In genomic region chr4:107217574-107217973, GRCm38 (mm10) we compare ENCODE assay signal across 15 mouse cellular contexts. TPM values are rescaled to one million over a fixed set of nuclear protein-coding genes. Genes with fewer than 3 reads are reported as not detected.
DNase-seq lines count a peak whose midpoint lies in the region; ATAC-seq and TF ChIP-seq lines count a peak whose summit lies in the region.
"Had no signal": no experiment of that assay in that cellular context is flagged by ENCODE, and none has a peak within 500 bp of the region (broad histone marks: within the 10 kb centered on the region; RNA-seq: fewer than 3 reads in every experiment).

No protein-coding gene starts in this region.

- H3K4me3 ChIP-seq in liver, embryonic 16.5 days (ENCODE audit: low read depth, low read length) = no peak overlapping the region
- no peak overlapping the region for H3K4me3 ChIP-seq in midbrain, postnatal 0 days (ENCODE audit: low read depth, low read length)

- WGBS in liver, embryonic 16.5 days (ENCODE audit: insufficient replicate concordance) = 23% methylated on average over 9 of the region's 9 CpGs
- WGBS in midbrain, postnatal 0 days = 86% methylated on average over 9 of the region's 9 CpGs

- peak; percentile 18 for DNase-seq in adrenal gland, adult 8-10 months
- DNase-seq in adrenal gland, adult 18-20 months (ENCODE audit: low spot score in 2 of 2) = no peak
- peak; percentile 69 for DNase-seq in spleen, adult 12 weeks (ENCODE audit: low spot score)
- DNase-seq in spleen, adult 18-20 months = no peak
- no peak for DNase-seq in midbrain, postnatal 0 days (ENCODE audit: low spot score)
- DNase-seq in urinary bladder, postnatal 10 days (ENCODE audit: low spot score) = no peak
- no peak for DNase-seq in natural killer cell, adult 2 months (ENCODE audit: low spot score in 2 of 2)
- DNase-seq: layer of hippocampus, postnatal 36 days; thymus, postnatal 36 days had no signal

- peak overlapping the region; percentile 75 for H3K27ac ChIP-seq in liver, embryonic 16.5 days (ENCODE audit: low read length)
- no peak overlapping the region for H3K27ac ChIP-seq in midbrain, postnatal 0 days (ENCODE audit: low read depth, low read length)

- H3K36me3 ChIP-seq in liver, embryonic 16.5 days (ENCODE audit: control insufficient read depth, insufficient read depth) = no peaks in the 10 kb centered on the region
- no peaks in the 10 kb centered on the region for H3K36me3 ChIP-seq in midbrain, postnatal 0 days (ENCODE audit: insufficient read depth, low read length)

- H3K4me1 ChIP-seq in liver, embryonic 16.5 days (ENCODE audit: control insufficient read depth, low read depth, low read length) = peaks cover 29% of the 10 kb centered on the region
- no peaks in the 10 kb centered on the region for H3K4me1 ChIP-seq in midbrain, postnatal 0 days (ENCODE audit: insufficient read depth, low read length)

- H3K9me3 ChIP-seq in liver, embryonic 16.5 days (replicated peaks; ENCODE audit: control insufficient read depth, low read length) = no peaks in the 10 kb centered on the region
- no peaks in the 10 kb centered on the region for H3K9me3 ChIP-seq in midbrain, postnatal 0 days (ENCODE audit: low read length)

- TF ChIP-seq CTCF in midbrain, postnatal 0 days (IDR thresholded peaks at IDR 0.05) = no peak

- peak; percentile 99 for ATAC-seq in liver, embryonic 16.5 days (ENCODE audit: low read depth)
- ATAC-seq in midbrain, postnatal 0 days (ENCODE audit: low FRiP score) = no peak

- H3K4me2 ChIP-seq in liver, embryonic 16.5 days (ENCODE audit: low read depth, low read length) = peak overlapping the region; percentile 42
- H3K4me2 ChIP-seq in midbrain, postnatal 0 days (ENCODE audit: low read depth, low read length, poor library complexity, severe bottlenecking) = no peak overlapping the region

- no peaks in the 10 kb centered on the region; the same call in 1 of the 2 replicates for H3K27me3 ChIP-seq in liver, embryonic 16.5 days (ENCODE audit: control insufficient read depth, insufficient read depth, low read depth, low read length)
- H3K27me3 ChIP-seq in midbrain, postnatal 0 days (ENCODE audit: insufficient read depth, low read length) = no peaks in the 10 kb centered on the region

- H3K9ac ChIP-seq in liver, embryonic 16.5 days (ENCODE audit: low read depth, low read length) = peak overlapping the region; percentile 47
- no peak overlapping the region for H3K9ac ChIP-seq in midbrain, postnatal 0 days (replicated peaks; ENCODE audit: low read length, poor library complexity, severe bottlenecking)

RNA-seq across cellular contexts. Expression of gene Ldlrad1, which starts 8.6 kb away (rescaled TPM):
- not detected for total RNA-seq in adrenal gland, adult 8-10 months (2022)
- total RNA-seq in adrenal gland, adult 18-20 months (2021) = not detected
- not detected in 2 replicates for polyA plus RNA-seq in liver, embryonic 16.5 days (2015; fragmentation: Nextera tagmentation; extraction: Ambion mirVana)
- total RNA-seq in midbrain, postnatal 0 days (2014; rRNA removed) = not detected in 2 replicates
- not detected in 2 replicates for polyA plus RNA-seq in midbrain, postnatal 0 days (2015; fragmentation: Nextera tagmentation; extraction: Ambion mirVana)
- total RNA-seq: layer of hippocampus, postnatal 36 days; liver, adult 2 months; monocyte, adult 5-6 weeks had no signal
- polyA plus RNA-seq: embryonic facial prominence, embryonic 14.5 days; heart, embryonic 16.5 days; intestine, embryonic 14.5 days; liver, adult 2 months had no signal

RNA-seq across cellular contexts. Expression of gene Lrrc42, which starts 35.8 kb away (rescaled TPM):
- 10 to 100 TPM; 24.4 to 36.1 (median 30.6) TPM for total RNA-seq in adrenal gland, adult 8-10 months (2022)
- 10 to 100 TPM; 18.9 to 19.9 TPM for total RNA-seq in adrenal gland, adult 18-20 months (2021)
- polyA plus RNA-seq in liver, embryonic 16.5 days (2015; fragmentation: Nextera tagmentation; extraction: Ambion mirVana) = 13.6 and 14.4 TPM in 2 replicates
- 15.0 and 16.3 TPM in 2 replicates for total RNA-seq in midbrain, postnatal 0 days (2014; rRNA removed)
- 35.5 and 36.3 TPM in 2 replicates for polyA plus RNA-seq in midbrain, postnatal 0 days (2015; fragmentation: Nextera tagmentation; extraction: Ambion mirVana)

RNA-seq across cellular contexts. Expression of gene Hspb11, which starts 35.8 kb away (rescaled TPM):
- 10 to 100 TPM; 16.2 to 23.9 (median 20.9) TPM for total RNA-seq in adrenal gland, adult 8-10 months (2022)
- total RNA-seq in adrenal gland, adult 18-20 months (2021) = 10 to 100 TPM; 17.3 to 20.3 TPM
- polyA plus RNA-seq in liver, embryonic 16.5 days (2015; fragmentation: Nextera tagmentation; extraction: Ambion mirVana) = 6.4 and 8.1 TPM in 2 replicates
- 10.6 and 12.8 TPM in 2 replicates for total RNA-seq in midbrain, postnatal 0 days (2014; rRNA removed)
- 29.7 and 33.2 TPM in 2 replicates for polyA plus RNA-seq in midbrain, postnatal 0 days (2015; fragmentation: Nextera tagmentation; extraction: Ambion mirVana)

RNA-seq across cellular contexts. Expression of gene Tceanc2, which starts 38.7 kb away (rescaled TPM):
- total RNA-seq in adrenal gland, adult 8-10 months (2022) = 10 to 100 TPM; 23.3 to 31.5 (median 27.7) TPM
- 10 to 100 TPM; 21.0 to 27.7 TPM for total RNA-seq in adrenal gland, adult 18-20 months (2021)
- polyA plus RNA-seq in liver, embryonic 16.5 days (2015; fragmentation: Nextera tagmentation; extraction: Ambion mirVana) = 11.7 and 19.8 TPM in 2 replicates
- 8.1 and 12.1 TPM in 2 replicates for total RNA-seq in midbrain, postnatal 0 days (2014; rRNA removed)
- 21.3 and 33.4 TPM in 2 replicates for polyA plus RNA-seq in midbrain, postnatal 0 days (2015; fragmentation: Nextera tagmentation; extraction: Ambion mirVana)

RNA-seq across cellular contexts. Expression of gene Tmem59, which starts 39.4 kb away (rescaled TPM):
- total RNA-seq in adrenal gland, adult 8-10 months (2022) = 100 to 1,000 TPM; 451 to 533 (median 471) TPM
- 100 to 1,000 TPM; 341 to 403 TPM for total RNA-seq in adrenal gland, adult 18-20 months (2021)
- 196 and 197 TPM in 2 replicates for polyA plus RNA-seq in liver, embryonic 16.5 days (2015; fragmentation: Nextera tagmentation; extraction: Ambion mirVana)
- total RNA-seq in midbrain, postnatal 0 days (2014; rRNA removed) = 127 and 153 TPM in 2 replicates
- 338 and 347 TPM in 2 replicates for polyA plus RNA-seq in midbrain, postnatal 0 days (2015; fragmentation: Nextera tagmentation; extraction: Ambion mirVana)

Comparison
In these comparisons a context has a peak if more than half of its experiments do, and no peak if none do; other contexts are left out.
1. DNase-seq: peak in adrenal gland, adult 8-10 months (single experiment) and spleen, adult 12 weeks (single experiment); none in adrenal gland, adult 18-20 months (0 of 2), spleen, adult 18-20 months (0 of 2), midbrain, postnatal 0 days (single experiment), urinary bladder, postnatal 10 days (single experiment) and natural killer cell, adult 2 months (0 of 2).